Mouse (Mus musculus) brown adipose tissue, adult 24 weeks (tissue): ENCODE measurements around the gene Fzd9. TPM values are rescaled to one million over a fixed set of nuclear protein-coding genes. Genes with fewer than 3 reads are reported as not detected.
"Not testable (repeated sequence)": the region's sequence is repeated elsewhere in the genome, so short reads cannot be mapped to it uniquely, and the experiment has no call there.

Experiments used
- H3K27ac ChIP-seq: fragments of 200-500 bp; replicated peaks from 2 replicates; pipeline ENCODE4 v1.5.1; 2012; ENCODE audit warnings: low read depth, mild to moderate bottlenecking, low read length
- H3K4me1 ChIP-seq: fragments of 200-500 bp; 2 replicates; pipeline ENCODE4 v1.6.1; 2012; ENCODE audit warnings: low read length, mixed read lengths; ENCODE audit not compliant: control insufficient read depth, insufficient read depth, insufficient read length
- H3K4me3 ChIP-seq: fragments of 200-500 bp; 2 replicates; pipeline ENCODE4 v1.5.1; 2012; ENCODE audit warnings: low read depth, mild to moderate bottlenecking, low read length, moderate library complexity; ENCODE audit not compliant: insufficient read depth
- polyA plus RNA-seq: library from polyadenylated mRNA; stranded (reverse); fragments of >200 nt; gene quantifications from 2 replicates; pipeline ENCODE4 v1.2.4, GENCODE M21; 2012; ENCODE audit not compliant: missing spikeins, insufficient read depth, insufficient read length

Gene Fzd9
- polyA plus RNA-seq, 1 experiment = not detected

GRCm38 (mm10) chr5:135233166-135233920 lies 17.7 kb downstream of the Fzd9 start:
- H3K27ac ChIP-seq = no peak overlapping the region
- H3K4me3 ChIP-seq = no peak overlapping the region
- no peaks in the 10 kb centered on the region for H3K4me1 ChIP-seq

DNA sequence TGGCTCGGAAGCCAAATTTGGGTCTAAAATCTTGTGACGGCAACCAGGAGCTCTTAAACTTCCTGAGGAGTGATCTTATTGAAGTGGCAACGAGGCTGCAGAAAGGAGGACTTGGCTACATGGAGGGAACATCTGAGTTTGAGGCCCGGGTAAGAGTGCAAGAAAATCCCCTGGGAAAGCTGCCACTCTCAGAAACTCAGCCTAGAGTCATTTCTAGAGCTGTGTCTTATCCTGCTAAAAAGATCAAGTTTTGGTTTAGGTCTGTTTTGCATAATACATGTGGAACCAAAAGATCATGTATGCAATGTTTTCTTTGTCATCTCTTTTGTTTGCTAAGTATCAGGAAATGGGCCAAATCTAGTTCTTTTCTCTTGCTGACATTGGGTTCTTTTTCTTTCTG lies 20.8 kb downstream of the Fzd9 start:
- H3K4me1 ChIP-seq = no peaks in the 10 kb centered on the region
- H3K4me3 ChIP-seq = no peak overlapping the region
- no peak overlapping the region for H3K27ac ChIP-seq

- H3K4me1 ChIP-seq, H3K4me3 ChIP-seq, H3K27ac ChIP-seq: not testable (repeated sequence)
These were observed 25.2 kb downstream of the Fzd9 start for GRCm38 (mm10) chr5:135225879-135226278.

DNA sequence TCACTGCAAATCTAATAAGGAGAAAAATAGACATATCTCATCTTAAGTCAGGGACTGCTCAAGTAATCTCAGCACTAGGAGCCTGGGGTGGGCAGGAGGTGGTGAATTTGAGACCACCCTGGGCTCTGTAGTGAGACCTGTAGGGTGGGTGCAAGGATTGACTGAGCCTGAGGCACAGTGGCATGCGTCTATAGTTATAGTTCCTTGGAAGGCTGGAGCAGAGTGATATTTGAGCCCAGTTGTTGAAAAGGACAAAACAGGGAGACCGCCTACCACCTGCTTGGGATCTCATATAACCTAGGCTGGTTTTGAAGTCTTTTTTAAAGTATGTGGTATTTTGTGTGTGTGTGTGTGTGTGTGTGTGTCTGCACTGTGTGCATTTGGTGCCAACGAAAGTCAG lies 26.9 kb downstream of the Fzd9 start:
- Histone ChIP-seq H3K27ac (no peak overlapping the region), H3K4me3 (no peak overlapping the region), H3K4me1 (no peaks in the 10 kb centered on the region)

DNA sequence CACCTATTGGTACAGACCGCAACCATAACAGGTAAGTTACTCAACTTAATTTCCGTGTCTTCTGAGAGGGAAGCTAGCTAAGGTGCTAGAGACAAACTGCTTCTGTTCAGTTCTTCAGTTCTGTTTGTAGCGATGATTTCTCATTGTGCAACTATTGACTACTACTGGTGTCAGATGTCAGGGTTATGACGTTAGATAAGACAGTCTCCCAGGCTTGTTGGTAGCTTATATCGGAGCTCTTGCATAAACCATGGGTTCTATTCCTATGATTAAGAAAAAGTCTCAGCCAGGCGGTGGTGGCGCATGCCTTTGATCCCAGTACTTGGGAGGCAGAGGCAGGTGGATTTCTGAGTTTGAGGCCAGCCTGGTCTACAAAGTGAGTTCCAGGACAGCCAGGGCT lies 29.0 kb downstream of the Fzd9 start:
- H3K27ac ChIP-seq = no peak overlapping the region
- no peak overlapping the region for H3K4me3 ChIP-seq
- no peaks in the 10 kb centered on the region for H3K4me1 ChIP-seq

GRCm38 (mm10) chr5:135220941-135221340 lies 30.1 kb downstream of the Fzd9 start:
- Histone ChIP-seq H3K4me1 (no peaks in the 10 kb centered on the region), H3K4me3 (no peak overlapping the region), H3K27ac (no peak overlapping the region)

- Histone ChIP-seq H3K4me3 (no peak overlapping the region), H3K27ac (no peak overlapping the region)
These were observed 34.2 kb downstream of the Fzd9 start for GRCm38 (mm10) chr5:135216871-135217270.

GRCm38 (mm10) chr5:135208197-135208596 lies 42.8 kb downstream of the Fzd9 start:
- Histone ChIP-seq H3K27ac (no peak overlapping the region), H3K4me3 (no peak overlapping the region), H3K4me1 (no peaks in the 10 kb centered on the region)

More at GRCm38 (mm10) chr5:135216871-135217270, 34.2 kb downstream of the Fzd9 start:
- no peaks in the 10 kb centered on the region for H3K4me1 ChIP-seq

DNA sequence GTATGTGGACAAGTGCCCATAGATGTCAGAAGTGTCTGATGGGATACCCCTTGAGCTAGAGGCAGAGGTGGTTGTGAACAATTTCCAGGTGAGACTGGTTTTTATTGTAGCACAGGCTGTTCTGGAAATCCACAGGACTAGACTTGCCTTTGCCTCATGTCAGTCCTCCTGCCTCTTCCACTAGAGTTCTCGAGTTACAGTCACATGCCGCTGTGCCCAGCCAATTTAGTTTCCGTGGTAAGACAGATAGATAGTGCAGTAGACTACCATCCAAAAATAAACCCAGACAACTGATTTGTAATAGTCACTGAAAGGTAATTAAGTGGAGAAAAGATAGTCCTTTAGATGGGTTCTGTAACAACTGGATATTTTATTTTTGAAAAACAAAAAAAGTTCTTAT lies 48.3 kb downstream of the Fzd9 start:
- no peaks in the 10 kb centered on the region for H3K4me1 ChIP-seq
- H3K4me3 ChIP-seq = no peak overlapping the region
- no peak overlapping the region for H3K27ac ChIP-seq

Other genes starting within 250 kb of the Fzd9 start
- gene Abhd11, start 242.1 kb downstream of the Fzd9 start, polyA plus RNA-seq = 91.8 and 99.4 TPM in 2 replicates
- not detected in 2 replicates for gene Stx1a, start 227.7 kb downstream of the Fzd9 start, polyA plus RNA-seq
- gene Dnajc30, start 187.0 kb downstream of the Fzd9 start, polyA plus RNA-seq = 14.3 and 21.1 TPM in 2 replicates
- gene Bud23, start 186.3 kb downstream of the Fzd9 start, polyA plus RNA-seq = 28.3 and 31.3 TPM in 2 replicates
- gene Vps37d, start 173.0 kb downstream of the Fzd9 start, polyA plus RNA-seq = 1.1 TPM in 1 of 2 replicates, not detected in the other
- 174 and 262 TPM in 2 replicates for gene Mlxipl, start 161.3 kb downstream of the Fzd9 start, polyA plus RNA-seq
- 7.5 and 8.2 TPM in 2 replicates for gene Tbl2, start 101.6 kb downstream of the Fzd9 start, polyA plus RNA-seq
- gene Bcl7b, start 82.9 kb downstream of the Fzd9 start, polyA plus RNA-seq = 61.6 and 84.5 TPM in 2 replicates
- 25.5 and 32.8 TPM in 2 replicates for gene Baz1b, start 64.0 kb downstream of the Fzd9 start, polyA plus RNA-seq
- gene Fkbp6, start 98.8 kb upstream of the Fzd9 start, polyA plus RNA-seq = not detected in 2 replicates
- gene Trim50, start 102.1 kb upstream of the Fzd9 start, polyA plus RNA-seq = not detected in 2 replicates
- gene Nsun5, start 118.7 kb upstream of the Fzd9 start, polyA plus RNA-seq = 7.3 and 12.6 TPM in 2 replicates
- 7.6 and 8.9 TPM in 2 replicates for gene Pom121, start 143.3 kb upstream of the Fzd9 start, polyA plus RNA-seq